Mouse (Mus musculus): ENCODE data around the gene Olfr344. TPM values are rescaled to one million over a fixed set of nuclear protein-coding genes. Genes with fewer than 3 reads are reported as not detected.

The Olfr344 gene
- polyA plus RNA-seq (2016; fragmentation: Nextera tagmentation; extraction: Ambion mirVana) = not detected in 2 replicates

- no peaks in the 10 kb centered on the region for H3K27me3 ChIP-seq
- no peak within 1 kb of the TSS for H3K27ac ChIP-seq (replicated peaks)
- ATAC-seq (ENCODE audit: low FRiP score, low read depth) = no peak
- no peak within 1 kb of the TSS for H3K4me3 ChIP-seq
- H3K9ac ChIP-seq (replicated peaks) = no peak within 1 kb of the TSS
- no peak within 1 kb of the TSS for H3K4me2 ChIP-seq (replicated peaks)
- H3K9me3 ChIP-seq = peaks cover 24% of the 10 kb centered on the region
- H3K4me1 ChIP-seq = no peaks in the 10 kb centered on the region
- 80% methylated on average over 1 of the region's 1 CpGs for WGBS
- no peaks in the 10 kb centered on the region for H3K36me3 ChIP-seq
These were observed at the start of gene Olfr344 for GRCm38 (mm10) chr2:36566362-36566761. Olfr344 (plus strand) TSS chr2:36566662.

- Histone ChIP-seq H3K27me3 (no peaks in the 10 kb centered on the region), H3K4me3 (no peak within 1 kb of the TSS), H3K4me2 (replicated peaks) (no peak within 1 kb of the TSS), H3K27ac (replicated peaks) (no peak within 1 kb of the TSS), H3K4me1 (no peaks in the 10 kb centered on the region), H3K9me3 (peaks cover 7% of the 10 kb centered on the region), H3K36me3 (no peaks in the 10 kb centered on the region), H3K9ac (replicated peaks) (no peak within 1 kb of the TSS)
- no peak for ATAC-seq (ENCODE audit: low FRiP score, low read depth)
- WGBS = 67% methylated on average over 3 of the region's 3 CpGs
These were observed 41.8 kb upstream of the Olfr344 start, which contains the start of gene Olfr342 for GRCm38 (mm10) chr2:36524698-36525097. Olfr342 (plus strand) TSS chr2:36524998.

- H3K4me1 ChIP-seq = no peaks in the 10 kb centered on the region
- no peak overlapping the region for H3K4me3 ChIP-seq
- H3K36me3 ChIP-seq = no peaks in the 10 kb centered on the region
- peaks cover 24% of the 10 kb centered on the region for H3K9me3 ChIP-seq
- H3K9ac ChIP-seq (replicated peaks) = no peak overlapping the region
- ATAC-seq (ENCODE audit: low FRiP score, low read depth) = no peak
- no peak overlapping the region for H3K27ac ChIP-seq (replicated peaks)
- no peak overlapping the region for H3K4me2 ChIP-seq (replicated peaks)
- H3K27me3 ChIP-seq = no peaks in the 10 kb centered on the region
These were observed 1.3 kb upstream of the Olfr344 start for GRCm38 (mm10) chr2:36565156-36565555.

- Histone ChIP-seq H3K4me3 (no peak overlapping the region), H3K27ac (replicated peaks) (no peak overlapping the region), H3K4me2 (replicated peaks) (no peak overlapping the region), H3K9ac (replicated peaks) (no peak overlapping the region), H3K36me3 (no peaks in the 10 kb centered on the region), H3K9me3 (peaks cover 19% of the 10 kb centered on the region), H3K4me1 (no peaks in the 10 kb centered on the region), H3K27me3 (no peaks in the 10 kb centered on the region)
- no peak for ATAC-seq (ENCODE audit: low FRiP score, low read depth)
These were observed 560 bp downstream of the Olfr344 start for GRCm38 (mm10) chr2:36567022-36567421.

GRCm38 (mm10) chr2:36567845-36568244 lies 1.4 kb downstream of the Olfr344 start:
- Histone ChIP-seq H3K4me3 (no peak overlapping the region), H3K4me2 (replicated peaks) (no peak overlapping the region), H3K27ac (replicated peaks) (no peak overlapping the region), H3K36me3 (no peaks in the 10 kb centered on the region), H3K4me1 (no peaks in the 10 kb centered on the region), H3K27me3 (no peaks in the 10 kb centered on the region), H3K9ac (replicated peaks) (no peak overlapping the region), H3K9me3 (peaks cover 19% of the 10 kb centered on the region)
- ATAC-seq (ENCODE audit: low FRiP score, low read depth) = no peak
- WGBS = 88% methylated on average over 3 of the region's 3 CpGs

Other genes with a start within 250 kb of the Olfr344 start
- not detected in 2 replicates for gene Olfr338, start 193.1 kb upstream of the Olfr344 start, polyA plus RNA-seq (2016; fragmentation: Nextera tagmentation; extraction: Ambion mirVana)
- gene Olfr339, start 147.7 kb upstream of the Olfr344 start, polyA plus RNA-seq (2016; fragmentation: Nextera tagmentation; extraction: Ambion mirVana) = not detected in 2 replicates
- gene Olfr340, start 114.1 kb upstream of the Olfr344 start, polyA plus RNA-seq (2016; fragmentation: Nextera tagmentation; extraction: Ambion mirVana) = not detected in 2 replicates
- not detected in 2 replicates for gene Olfr341, start 84.2 kb upstream of the Olfr344 start, polyA plus RNA-seq (2016; fragmentation: Nextera tagmentation; extraction: Ambion mirVana)
- not detected in 2 replicates for gene Olfr342, start 41.7 kb upstream of the Olfr344 start, polyA plus RNA-seq (2016; fragmentation: Nextera tagmentation; extraction: Ambion mirVana)
- not detected in 2 replicates for gene Olfr345, start 73.4 kb downstream of the Olfr344 start, polyA plus RNA-seq (2016; fragmentation: Nextera tagmentation; extraction: Ambion mirVana)
- gene Olfr346, start 119.1 kb downstream of the Olfr344 start, polyA plus RNA-seq (2016; fragmentation: Nextera tagmentation; extraction: Ambion mirVana) = not detected in 2 replicates
- gene Olfr347, start 165.2 kb downstream of the Olfr344 start, polyA plus RNA-seq (2016; fragmentation: Nextera tagmentation; extraction: Ambion mirVana) = not detected in 2 replicates
- not detected in 2 replicates for gene Olfr348, start 217.6 kb downstream of the Olfr344 start, polyA plus RNA-seq (2016; fragmentation: Nextera tagmentation; extraction: Ambion mirVana)
- not detected in 2 replicates for gene Olfr50, start 223.9 kb downstream of the Olfr344 start, polyA plus RNA-seq (2016; fragmentation: Nextera tagmentation; extraction: Ambion mirVana)

Measured in midbrain, embryonic 12.5 days (tissue).